Mouse (Mus musculus) G1E-ER4 (cell line): ENCODE results near the gene Ppp5c. TPM values are rescaled to one million over a fixed set of nuclear protein-coding genes. Genes with fewer than 3 reads are reported as not detected.
A peak's percentile ranks its signal among the peaks of the same experiment; 100 is the strongest.

Source experiments
- GATA1 ChIP-seq: IDR thresholded peaks from one replicate; pipeline ENCODE4 v1.8.0; 2012; ENCODE audit warnings: low read length, inconsistent platforms
- polyA plus RNA-seq: library from polyadenylated mRNA; stranded (reverse); fragments of >175 nt; gene quantifications from 2 replicates; pipeline ENCODE4 v1.2.3, GENCODE M21; 2012

Gene Ppp5c
- 155 and 165 TPM in 2 replicates for polyA plus RNA-seq

DNA sequence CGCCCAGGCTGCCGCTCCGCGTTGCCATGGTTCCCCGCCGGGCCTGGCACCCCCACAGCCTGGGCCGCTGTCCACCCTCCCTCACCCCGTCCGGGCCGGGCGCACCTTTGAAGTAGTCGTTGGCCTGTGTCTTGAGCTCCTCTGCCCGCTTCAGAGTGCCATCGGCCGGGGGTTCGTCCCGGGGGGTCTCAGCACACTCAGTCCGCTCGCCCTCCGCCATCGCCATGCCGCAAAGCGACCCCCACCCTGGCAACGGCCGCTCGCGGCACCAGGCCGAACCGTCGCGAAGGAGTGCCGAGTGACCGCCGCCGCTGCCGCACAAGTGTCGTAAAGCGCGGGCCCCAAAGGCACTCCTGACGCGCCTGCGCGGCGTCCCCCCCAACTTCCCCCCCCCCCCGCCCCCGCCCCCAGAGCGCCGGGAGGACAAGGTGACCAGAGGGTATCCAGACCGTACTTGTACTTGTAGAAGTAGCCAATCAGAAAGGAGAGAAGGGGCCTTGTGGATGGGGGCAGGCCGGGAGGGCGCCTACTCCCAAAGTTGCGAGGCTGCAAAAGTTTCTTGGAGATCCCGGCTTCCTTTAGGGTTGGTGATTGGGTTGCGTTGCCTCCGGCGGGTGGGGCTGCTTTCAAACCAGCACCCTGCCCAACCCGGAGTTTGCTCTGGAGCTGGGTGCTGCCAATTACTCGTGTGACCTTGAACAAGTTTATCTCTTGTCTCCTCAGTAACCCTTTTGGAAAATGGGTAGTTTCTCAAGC is at the start of gene Ppp5c:
TSS of gene Ppp5c (minus strand) at position 337 of the 756 bp plus-strand sequence.
- TF ChIP-seq GATA1, result no peak

DNA sequence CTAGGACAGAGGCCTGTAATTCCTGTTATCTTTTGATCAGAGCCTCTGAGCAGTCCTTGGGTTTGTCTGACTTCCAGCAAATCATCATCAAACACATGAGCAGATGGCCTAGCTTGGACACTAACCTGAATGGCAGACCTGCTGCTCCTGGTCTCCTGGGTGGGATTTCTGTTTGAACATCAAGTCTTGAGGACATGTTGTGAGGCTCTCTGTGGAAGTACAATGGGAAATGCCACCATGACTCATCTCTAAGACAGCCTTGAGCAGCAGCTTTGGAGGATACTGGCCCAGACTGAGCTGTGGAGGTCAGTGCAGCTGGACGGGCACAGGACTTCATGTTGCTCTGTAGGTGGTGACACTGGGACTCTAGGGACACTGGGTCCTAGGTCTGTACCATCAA is 48.8 kb upstream of the Ppp5c start:
- TF ChIP-seq GATA1, result no peak

DNA sequence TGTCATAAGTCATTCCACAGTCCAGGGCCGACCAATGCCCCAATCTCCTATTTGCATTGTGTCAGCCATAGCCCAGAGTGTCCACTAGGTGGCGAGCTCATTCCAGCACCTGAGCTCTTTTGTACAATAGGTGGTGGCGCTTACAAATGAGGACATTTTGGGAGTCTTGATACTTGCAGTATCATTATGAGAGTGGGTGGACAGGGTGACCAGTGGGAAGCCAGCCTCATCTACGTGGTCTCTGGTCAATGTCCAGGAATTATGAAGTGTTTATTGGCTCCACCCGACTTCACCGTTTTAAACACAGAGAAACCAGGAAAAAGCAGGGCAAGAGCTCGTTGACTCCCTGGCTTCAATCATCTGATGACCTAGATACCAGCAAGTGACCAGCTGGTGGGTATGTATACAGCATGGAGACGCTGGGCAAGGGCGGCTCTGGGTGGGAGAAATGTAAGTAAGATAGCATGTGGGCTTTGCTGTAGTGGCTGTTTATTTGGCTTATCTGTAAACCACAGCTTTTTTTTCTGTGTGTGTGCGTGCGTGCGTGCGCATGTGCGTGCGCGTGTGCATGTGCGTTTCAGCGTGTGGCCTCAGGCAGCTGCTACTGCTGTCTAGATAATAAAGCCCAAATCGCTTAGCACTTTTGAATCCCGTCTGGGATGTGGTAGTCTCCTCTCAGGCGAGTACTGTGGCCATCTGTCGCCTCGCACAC is 46.3 kb upstream of the Ppp5c start, which contains the start of gene Psg16:
TSS of gene Psg16 (plus strand) at position 137 of the 712 bp plus-strand sequence.
- TF ChIP-seq GATA1, result peak; percentile 73

DNA sequence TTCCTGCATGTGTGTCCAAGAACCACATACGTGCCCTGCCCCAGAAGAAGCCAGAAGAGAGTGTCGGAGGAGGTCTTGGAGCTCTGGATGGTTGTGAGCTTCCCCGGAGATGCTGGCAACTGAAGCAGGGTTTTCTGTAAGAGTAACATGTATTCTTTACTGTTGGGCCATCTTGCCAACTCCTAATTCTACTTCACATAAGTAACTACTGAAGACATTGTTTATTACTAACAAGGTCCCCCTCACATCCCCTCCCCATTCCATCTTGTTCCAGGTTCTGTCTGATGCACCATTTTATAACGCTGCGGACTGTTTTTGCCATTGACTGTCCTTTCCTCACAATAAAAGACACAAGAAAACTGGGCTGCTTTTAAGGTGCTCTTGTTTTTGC is 45.8 kb upstream of the Ppp5c start:
- no peak for TF ChIP-seq GATA1

DNA sequence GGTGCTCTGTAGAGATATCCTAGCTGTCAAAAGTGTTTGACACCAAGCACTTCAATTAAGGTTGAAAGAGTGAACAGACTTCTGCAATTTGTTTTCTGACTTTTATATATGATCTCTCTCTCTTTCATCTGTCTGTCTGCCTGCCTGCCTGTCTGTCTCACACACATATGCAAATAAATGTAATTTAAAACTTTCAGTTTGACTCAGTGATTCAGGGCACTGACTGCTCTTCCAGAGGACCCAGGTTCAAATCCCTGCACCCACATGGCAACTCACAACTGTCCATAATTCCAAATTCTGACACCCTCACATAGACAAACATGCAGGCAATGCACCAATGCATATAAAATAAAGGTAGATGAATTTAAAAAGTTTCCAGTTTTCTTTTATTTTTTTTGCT is 39.3 kb upstream of the Ppp5c start:
- TF ChIP-seq GATA1, result no peak

DNA sequence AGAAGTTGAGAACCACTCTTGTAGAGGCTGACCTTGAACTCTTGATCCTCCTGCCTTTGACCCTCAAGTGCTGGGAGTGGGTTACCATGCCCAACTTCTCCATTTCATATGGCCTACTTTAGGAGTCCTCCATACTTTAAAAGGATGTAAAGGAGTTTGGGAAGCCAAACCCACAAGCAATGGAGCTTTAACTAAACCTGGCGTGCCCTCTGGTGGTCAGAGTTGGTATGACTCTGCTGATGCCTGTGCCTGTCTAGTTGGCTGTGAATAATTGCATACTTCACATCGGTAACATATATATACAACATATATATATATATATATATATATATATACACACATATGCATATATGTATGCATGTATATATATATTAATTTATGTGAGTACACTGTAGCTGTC is 38.7 kb upstream of the Ppp5c start:
- TF ChIP-seq GATA1, result no peak

DNA sequence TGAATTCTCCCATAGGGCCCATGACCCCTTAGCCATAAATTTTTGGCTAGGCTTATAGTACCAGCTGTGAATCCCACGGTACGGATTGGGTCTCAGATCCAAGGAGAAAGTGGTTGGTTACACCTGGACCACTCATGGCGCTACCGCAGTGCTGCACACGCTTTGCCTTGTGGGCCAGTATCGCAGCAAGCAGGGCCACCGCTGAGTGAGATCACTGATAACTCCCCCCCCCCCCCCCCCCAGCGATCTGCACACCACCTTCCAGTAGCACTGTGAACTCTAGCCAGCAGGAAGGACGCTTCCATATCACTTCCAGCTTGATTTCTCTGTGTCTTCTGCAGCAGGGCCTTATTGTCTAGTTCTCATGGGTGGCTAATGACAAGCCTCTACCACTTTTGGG is 37.9 kb upstream of the Ppp5c start:
- peak; percentile 23 for TF ChIP-seq GATA1

DNA sequence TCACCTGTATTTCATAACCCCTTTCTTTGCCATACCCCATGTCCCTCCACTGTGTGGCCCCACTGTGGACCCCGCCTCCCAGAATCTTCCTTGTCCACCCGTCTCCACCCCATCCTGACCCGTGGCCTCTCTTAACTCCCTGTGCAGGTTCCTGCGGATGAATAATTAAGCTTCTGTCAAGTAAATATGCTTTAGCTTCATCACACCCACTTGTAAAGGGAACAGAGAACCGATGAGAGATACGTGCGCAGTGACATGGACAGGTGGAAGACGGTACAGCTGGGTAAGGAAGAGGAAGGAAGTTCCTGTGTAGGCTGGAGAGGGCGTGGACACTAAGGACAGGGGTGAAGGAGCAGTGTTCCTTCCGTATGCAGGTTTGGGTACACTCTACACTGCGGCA is 35.1 kb upstream of the Ppp5c start:
- no peak for TF ChIP-seq GATA1

DNA sequence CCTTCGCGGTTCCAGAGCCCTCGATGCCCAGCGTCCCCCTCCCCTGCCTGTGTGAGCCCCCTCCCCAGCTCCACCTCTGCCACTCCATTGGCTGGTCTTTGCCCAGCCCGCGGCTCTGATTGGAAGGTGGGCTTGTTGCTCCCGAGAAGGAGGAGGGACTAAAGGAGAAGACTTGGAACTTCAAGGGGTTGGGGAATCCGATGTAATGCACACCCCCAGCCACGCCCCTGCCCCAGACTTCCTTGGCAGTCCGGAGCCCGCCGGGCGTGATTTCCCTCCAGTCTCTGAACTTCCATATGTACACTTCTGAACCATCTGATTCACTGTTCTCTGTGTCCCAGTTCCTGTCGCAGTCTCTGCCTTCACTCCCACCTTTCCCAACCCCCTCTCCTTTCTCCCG is 34.7 kb upstream of the Ppp5c start, which contains the start of gene Hif3a:
TSS of gene Hif3a (minus strand) at position 39 of the 400 bp plus-strand sequence.
- no peak for TF ChIP-seq GATA1

DNA sequence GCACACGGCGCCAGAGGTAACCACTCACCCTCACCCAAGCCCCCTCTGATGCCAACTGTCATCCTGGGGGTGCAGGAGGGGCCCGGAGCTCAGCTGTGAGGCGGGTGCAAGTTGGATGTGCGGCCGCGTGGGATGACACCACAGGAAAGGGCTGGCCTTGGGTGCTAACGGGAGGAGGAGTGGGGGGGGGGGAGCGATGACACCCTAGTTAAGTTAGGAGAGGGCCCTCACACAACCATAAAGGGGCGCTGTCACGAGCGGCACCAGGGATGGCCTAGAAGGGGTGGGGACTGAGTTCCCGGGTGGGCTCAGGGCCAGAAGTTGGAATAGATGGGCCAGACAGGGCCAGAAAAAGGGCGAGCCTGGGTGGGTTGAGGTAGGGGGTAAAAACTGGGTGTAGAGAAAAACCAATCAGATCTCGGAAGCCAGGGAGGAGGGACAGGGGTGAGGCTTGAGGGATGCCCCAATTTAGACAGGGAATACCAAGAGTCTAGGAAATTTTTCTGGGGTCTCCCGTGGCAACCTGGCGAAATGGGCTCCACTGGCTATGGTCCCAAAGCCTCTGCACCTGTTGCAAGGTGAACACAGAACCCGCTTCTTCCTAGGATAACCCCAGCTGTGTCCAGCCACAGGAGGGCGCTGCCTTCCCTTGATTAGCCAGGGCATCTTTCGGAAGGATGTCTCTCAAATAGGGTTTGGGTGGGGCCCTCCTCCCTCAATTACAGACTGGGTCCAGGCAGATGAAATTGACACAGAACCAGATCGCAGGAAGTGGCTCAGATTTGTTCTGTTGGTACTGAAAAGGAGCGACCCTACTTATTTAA is 33.3 kb upstream of the Ppp5c start:
- TF ChIP-seq GATA1, result no peak

DNA sequence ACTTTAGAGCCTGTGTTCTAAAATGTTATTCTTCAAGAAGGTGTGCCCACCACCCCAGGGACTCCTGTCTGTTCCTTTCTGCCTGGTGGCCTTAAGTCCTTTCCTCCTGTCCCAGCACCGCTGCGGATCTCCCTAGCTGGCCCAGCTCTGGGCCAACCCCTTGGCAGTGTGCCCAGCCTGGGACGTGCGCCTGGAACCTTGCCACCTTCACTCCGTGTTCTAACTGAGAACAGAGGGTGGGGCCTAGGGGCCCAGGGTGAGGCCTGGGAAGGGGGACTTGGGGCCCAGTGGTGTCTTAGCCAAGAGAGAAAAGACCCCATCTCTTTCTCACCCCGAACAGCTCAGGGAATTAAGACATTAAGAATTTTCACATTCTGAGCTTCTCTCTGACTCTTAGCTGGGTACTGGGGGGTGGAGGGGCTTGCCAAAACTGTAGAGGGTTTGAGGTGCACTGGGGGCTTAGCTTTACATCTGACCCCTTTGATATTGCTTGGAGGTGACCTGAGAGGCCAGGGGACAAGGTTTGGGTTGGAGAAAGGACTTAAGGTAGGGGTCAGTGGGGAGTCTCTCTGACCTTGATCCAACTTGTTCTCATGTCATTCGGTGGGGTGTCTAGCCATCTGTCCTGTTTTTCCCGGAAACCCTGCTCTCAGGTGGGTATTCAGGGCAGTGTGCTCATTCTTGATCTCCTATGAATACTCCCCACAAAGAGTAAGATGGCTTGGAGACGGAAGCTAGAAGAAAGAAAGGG is 32.5 kb upstream of the Ppp5c start:
- TF ChIP-seq GATA1, result no peak

DNA sequence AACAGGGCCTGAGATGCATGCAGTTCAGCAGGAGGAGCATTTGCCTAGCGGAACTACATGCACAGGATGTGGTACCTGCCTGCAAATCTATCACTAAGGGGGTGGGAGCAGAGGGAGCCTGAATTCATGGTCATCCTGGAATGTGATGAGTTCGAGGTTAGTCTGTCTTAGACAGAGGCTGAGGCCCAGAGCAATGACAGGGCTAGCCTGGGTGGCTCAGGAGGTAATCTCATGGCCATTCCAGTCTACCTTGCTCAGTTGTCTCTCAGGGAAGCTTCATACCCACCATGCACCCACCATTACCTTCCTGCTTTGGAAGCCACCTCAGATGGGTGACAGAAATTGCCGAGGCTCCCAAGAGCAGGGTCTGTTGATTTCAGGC is 31.7 kb upstream of the Ppp5c start:
- no peak for TF ChIP-seq GATA1

DNA sequence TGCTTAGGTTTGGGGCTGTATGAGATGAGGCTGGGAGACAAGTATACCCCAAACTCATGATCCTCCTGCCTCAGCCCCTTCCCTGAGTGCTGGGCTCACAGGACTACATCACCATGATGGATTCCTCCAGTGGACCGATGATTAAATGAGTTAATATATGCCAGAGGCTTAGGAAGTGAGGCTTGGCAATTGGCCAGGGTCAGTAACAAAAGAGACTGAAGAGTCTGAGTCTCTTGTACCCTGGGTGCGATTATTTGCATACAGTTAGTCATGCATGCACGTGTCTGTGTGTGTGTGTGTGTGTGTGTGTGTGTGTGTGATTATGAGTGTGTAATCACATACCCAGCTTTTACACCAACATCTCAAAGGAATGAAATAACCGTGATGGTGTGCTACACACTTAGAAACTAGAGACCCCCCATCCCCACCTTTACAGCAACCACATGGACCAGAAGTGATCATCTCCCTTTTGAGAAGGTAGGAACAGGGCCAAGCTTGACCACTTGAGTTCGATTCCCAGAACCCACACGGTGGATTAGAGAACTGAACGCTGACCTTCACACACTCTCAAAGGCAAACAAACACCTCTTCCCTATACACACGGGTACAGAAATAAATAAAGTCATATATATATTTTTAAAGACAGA is 31.2 kb upstream of the Ppp5c start:
- TF ChIP-seq GATA1, result no peak

DNA sequence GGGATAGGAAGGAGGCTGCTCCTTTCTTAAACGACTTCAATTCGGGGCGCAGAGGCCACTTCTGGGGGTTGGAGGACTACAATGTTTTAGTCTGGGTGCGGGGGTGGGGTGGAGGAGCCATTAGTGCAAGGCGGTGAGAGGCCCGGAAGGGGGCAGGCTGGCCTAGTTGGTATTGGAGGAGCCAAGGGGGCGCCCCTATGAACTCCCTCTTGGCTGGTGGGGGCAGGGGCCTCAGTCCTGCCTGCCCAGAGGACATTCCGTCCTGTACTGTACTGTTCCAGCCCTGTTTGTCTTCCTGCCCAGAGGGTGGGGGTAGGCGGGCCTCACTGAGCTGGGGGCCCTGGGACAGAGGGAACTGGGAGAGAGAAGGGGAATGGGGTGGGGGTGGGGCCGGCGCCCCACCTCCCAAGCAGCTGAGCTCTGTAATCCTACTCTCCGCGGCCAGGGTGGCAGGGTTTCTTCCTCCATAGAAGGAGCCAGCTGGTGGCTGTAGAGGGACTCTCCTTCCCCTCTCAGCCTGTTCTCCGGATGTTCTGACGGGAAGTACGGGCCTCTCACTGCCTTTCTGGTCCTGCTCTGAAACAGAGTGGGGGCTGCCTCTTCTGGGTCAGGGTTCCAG is 30.5 kb upstream of the Ppp5c start:
- TF ChIP-seq GATA1, result no peak
